Mouse (Mus musculus) G1E (cell line): ENCODE results near the gene Rftn1. TPM values are rescaled to one million over a fixed set of nuclear protein-coding genes. Genes with fewer than 3 reads are reported as not detected.

Experiments used
- ATAC-seq: 2 replicates; pipeline ENCODE4 v1.8.0; 2016; ENCODE audit warnings: mild to moderate bottlenecking; ENCODE audit not compliant: insufficient number of reproducible peaks, poor library complexity, low FRiP score, severe bottlenecking; ENCODE audit errors: extremely low read depth
- DNase-seq: peaks from one replicate; pipeline ENCODE4 v3.0.0; 2012; ENCODE audit warnings: low spot score
- H3K27me3 ChIP-seq: 2 replicates; pipeline ENCODE4 v1.6.1; 2012; ENCODE audit warnings: mild to moderate bottlenecking, low read length, inconsistent platforms; ENCODE audit not compliant: insufficient read depth
- H3K36me3 ChIP-seq: replicated peaks from 2 replicates; pipeline ENCODE3; 2012; ENCODE audit warnings: mild to moderate bottlenecking, inconsistent platforms
- H3K4me1 ChIP-seq: 2 replicates; pipeline ENCODE4 v1.6.1; 2012; ENCODE audit warnings: low read depth, low read length, inconsistent platforms, mixed read lengths; ENCODE audit not compliant: insufficient read depth
- H3K4me3 ChIP-seq: 2 replicates; pipeline ENCODE4 v1.5.1; 2012; ENCODE audit warnings: low read depth, mild to moderate bottlenecking, inconsistent platforms, low read length, moderate library complexity, mixed read lengths
- H3K9me3 ChIP-seq: replicated peaks from 2 replicates; pipeline ENCODE4 v1.6.1; 2012; ENCODE audit warnings: inconsistent platforms
- CTCF ChIP-seq: IDR thresholded peaks from 2 replicates; pipeline ENCODE4 v1.5.1; 2012; ENCODE audit warnings: low read depth, low read length, inconsistent platforms, mixed read lengths
- GATA1 ChIP-seq: IDR thresholded peaks from 2 replicates; pipeline ENCODE4 v1.6.1; 2012; ENCODE audit warnings: borderline replicate concordance, low read length, inconsistent platforms, mixed read lengths
- GATA2 ChIP-seq: IDR thresholded peaks from 2 replicates; pipeline ENCODE4 v1.6.1; 2012; ENCODE audit warnings: low read depth, low read length, inconsistent platforms, borderline replicate concordance
- POLR2AphosphoS5 ChIP-seq: IDR thresholded peaks from 2 replicates; pipeline ENCODE4 v1.6.1; 2012; ENCODE audit warnings: low read depth, low read length, inconsistent platforms; ENCODE audit not compliant: insufficient replicate concordance
- TAL1 ChIP-seq: conservative IDR thresholded peaks from 2 replicates; pipeline ENCODE4 v1.6.1; 2012; ENCODE audit warnings: low read depth, low read length, inconsistent platforms, mixed read lengths
- polyA plus RNA-seq: library from polyadenylated mRNA; stranded (reverse); fragments of >175 nt; gene quantifications from 2 replicates; pipeline ENCODE4 v1.2.3, GENCODE M21; 2012
- total RNA-seq, 2 experiments: library from RNA; stranded (forward) in 1 of 2; stranded (reverse) in 1 of 2; fragments of 200-1000 nt in 1 of 2; fragments of >200 nt in 1 of 2; fragmentation: Nextera tagmentation in 1 of 2; gene quantifications; 2 replicates each; pipeline ENCODE4 v1.2.3; 2014 to 2017

Gene Rftn1
- total and polyA plus RNA-seq, 3 experiments, result not detected

GRCm38 (mm10) chr17:50055154-50055756 lies 135.2 kb downstream of the Rftn1 start:
- no peak for DNase-seq
- peaks cover 83% of the 10 kb centered on the region for H3K9me3 ChIP-seq
- H3K36me3 ChIP-seq, result no peaks in the 10 kb centered on the region
- H3K27me3 ChIP-seq, result no peaks in the 10 kb centered on the region
- no peak for ATAC-seq
- no peak for TF ChIP-seq POLR2AphosphoS5
- no peak for TF ChIP-seq CTCF
- no peak for TF ChIP-seq TAL1
- no peak for TF ChIP-seq GATA2
- no peak for TF ChIP-seq GATA1
- H3K4me3 ChIP-seq, result no peak overlapping the region
- H3K4me1 ChIP-seq, result no peaks in the 10 kb centered on the region

DNA sequence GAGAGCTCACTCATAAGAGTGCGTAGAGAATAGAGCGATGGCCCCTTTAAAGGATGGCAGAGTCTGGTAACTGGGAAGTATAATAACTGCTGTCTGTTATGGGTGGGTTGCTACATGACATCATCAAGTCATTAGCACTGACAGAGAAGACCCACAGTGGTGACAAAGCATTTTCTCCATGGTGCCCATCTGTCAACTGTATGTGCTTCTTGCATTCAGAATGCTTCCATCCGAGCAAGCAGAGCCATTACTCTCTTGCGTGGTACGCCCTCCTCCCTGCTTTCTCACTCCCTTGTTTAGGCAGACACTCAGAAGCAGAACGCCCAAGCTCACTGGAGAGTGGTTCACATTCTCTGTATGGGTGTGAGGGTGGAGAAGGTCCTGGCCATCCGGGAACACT lies 135.9 kb downstream of the Rftn1 start:
- DNase-seq (no peak), ATAC-seq (no peak)
- peaks cover 86% of the 10 kb centered on the region for H3K9me3 ChIP-seq
- H3K27me3 ChIP-seq, result no peaks in the 10 kb centered on the region
- TF ChIP-seq GATA2 (no peak), GATA1 (no peak), TAL1 (no peak), POLR2AphosphoS5 (no peak), CTCF (no peak)
- H3K4me1 ChIP-seq, result no peaks in the 10 kb centered on the region
- no peaks in the 10 kb centered on the region for H3K36me3 ChIP-seq
- H3K4me3 ChIP-seq, result no peak overlapping the region

- no peaks in the 10 kb centered on the region for H3K27me3 ChIP-seq
- H3K4me3 ChIP-seq, result no peak overlapping the region
- TF ChIP-seq GATA1 (no peak), CTCF (no peak), GATA2 (no peak), POLR2AphosphoS5 (no peak), TAL1 (no peak)
- no peak for ATAC-seq
- H3K36me3 ChIP-seq, result no peaks in the 10 kb centered on the region
- no peaks in the 10 kb centered on the region for H3K4me1 ChIP-seq
- peaks cover 87% of the 10 kb centered on the region for H3K9me3 ChIP-seq
- no peak for DNase-seq
Measured at GRCm38 (mm10) chr17:50053961-50054360, 136.5 kb downstream of the Rftn1 start.

GRCm38 (mm10) chr17:50052741-50053468 lies 137.6 kb downstream of the Rftn1 start:
- ATAC-seq (no peak), DNase-seq (no peak)
- TF ChIP-seq GATA2 (no peak), POLR2AphosphoS5 (no peak), GATA1 (no peak), TAL1 (no peak), CTCF (no peak)
- H3K36me3 ChIP-seq, result no peaks in the 10 kb centered on the region
- peaks cover 84% of the 10 kb centered on the region for H3K9me3 ChIP-seq
- H3K4me3 ChIP-seq, result no peak overlapping the region
- no peaks in the 10 kb centered on the region for H3K4me1 ChIP-seq
- no peaks in the 10 kb centered on the region for H3K27me3 ChIP-seq

DNA sequence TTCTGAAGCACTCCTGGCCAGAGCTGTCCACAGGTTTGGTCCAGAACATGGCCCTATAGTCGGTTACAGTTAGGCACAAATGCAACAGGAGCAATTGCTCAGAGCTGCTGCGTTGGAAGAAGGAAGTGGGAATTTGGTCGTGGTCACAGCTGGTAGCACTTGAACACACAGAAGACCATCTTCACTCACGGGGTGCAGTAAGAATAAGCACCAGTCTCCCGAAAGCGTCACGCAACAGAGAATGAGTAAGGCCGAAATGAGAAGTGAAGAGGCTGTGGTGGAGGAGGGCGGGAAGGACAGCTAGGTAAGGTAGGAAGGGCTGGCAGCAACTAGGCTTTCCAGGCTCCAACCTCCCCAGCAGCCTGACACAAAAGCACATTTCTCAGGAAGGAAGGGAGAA lies 140.0 kb downstream of the Rftn1 start:
- Histone ChIP-seq H3K4me1 (no peaks in the 10 kb centered on the region), H3K9me3 (peaks cover 86% of the 10 kb centered on the region), H3K27me3 (no peaks in the 10 kb centered on the region), H3K4me3 (no peak overlapping the region), H3K36me3 (no peaks in the 10 kb centered on the region)
- TF ChIP-seq TAL1 (no peak), GATA1 (no peak), CTCF (no peak), POLR2AphosphoS5 (no peak), GATA2 (no peak)
- ATAC-seq, result no peak
- DNase-seq, result no peak

GRCm38 (mm10) chr17:50048209-50048608 lies 142.3 kb downstream of the Rftn1 start:
- TF ChIP-seq CTCF, result no peak
- TF ChIP-seq TAL1, result no peak
- TF ChIP-seq GATA1, result no peak
- no peak for TF ChIP-seq GATA2
- TF ChIP-seq POLR2AphosphoS5, result no peak
- Histone ChIP-seq H3K36me3 (no peaks in the 10 kb centered on the region), H3K4me1 (no peaks in the 10 kb centered on the region), H3K27me3 (no peaks in the 10 kb centered on the region), H3K4me3 (no peak overlapping the region), H3K9me3 (peaks cover 86% of the 10 kb centered on the region)
- ATAC-seq (no peak), DNase-seq (no peak)
